Mouse (Mus musculus): ENCODE results near the gene Pzp. TPM values are rescaled to one million over a fixed set of nuclear protein-coding genes. Genes with fewer than 3 reads are reported as not detected.

Gene Pzp
- under 1 TPM in 1 of 2 experiments, not detected in 1; 0.24 TPM for polyA plus RNA-seq (2017; shearing (Covaris generic))

DNA sequence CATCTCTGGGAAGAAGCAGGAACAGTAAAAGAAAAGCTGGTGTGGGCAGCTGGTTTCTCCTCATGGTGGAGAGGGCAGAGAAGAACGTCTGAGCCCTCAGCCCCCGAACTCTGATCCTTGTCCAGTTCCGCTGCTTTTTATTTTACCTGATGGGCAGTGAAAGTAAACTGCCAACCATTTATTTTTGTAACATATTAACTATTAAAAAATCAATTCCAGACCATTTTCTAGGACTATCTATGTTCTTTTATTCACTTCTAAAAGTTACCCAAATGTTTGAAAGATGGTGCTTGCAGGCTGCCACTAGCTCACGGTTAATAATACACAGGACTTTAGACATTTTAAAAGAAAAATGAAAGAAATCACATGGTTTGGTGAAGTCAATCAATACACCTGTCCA, at the start of gene Pzp:
Gene Pzp (minus strand): TSS at position 120 of the 400 bp plus-strand sequence.
- ATAC-seq = no peak

DNA sequence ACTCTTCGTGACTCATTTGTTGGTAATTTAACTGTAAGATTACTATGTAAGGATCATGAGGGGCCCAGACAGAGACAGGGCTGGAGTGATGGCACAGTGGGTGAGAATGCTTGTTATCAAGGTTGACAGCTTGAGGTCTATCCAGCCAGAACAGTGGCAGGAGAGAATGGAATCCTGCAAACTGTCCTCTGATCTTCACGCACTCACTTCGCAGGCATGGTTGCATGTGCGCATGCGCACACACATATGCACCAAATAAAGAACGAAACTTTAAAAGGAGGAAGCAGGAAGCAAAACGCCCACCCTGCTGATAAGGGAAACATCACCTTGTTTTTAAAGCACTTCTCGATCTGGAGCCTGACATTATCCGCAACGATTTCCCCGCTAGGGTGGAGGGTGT, 40.1 kb upstream of the Pzp start:
- ATAC-seq = no peak

DNA sequence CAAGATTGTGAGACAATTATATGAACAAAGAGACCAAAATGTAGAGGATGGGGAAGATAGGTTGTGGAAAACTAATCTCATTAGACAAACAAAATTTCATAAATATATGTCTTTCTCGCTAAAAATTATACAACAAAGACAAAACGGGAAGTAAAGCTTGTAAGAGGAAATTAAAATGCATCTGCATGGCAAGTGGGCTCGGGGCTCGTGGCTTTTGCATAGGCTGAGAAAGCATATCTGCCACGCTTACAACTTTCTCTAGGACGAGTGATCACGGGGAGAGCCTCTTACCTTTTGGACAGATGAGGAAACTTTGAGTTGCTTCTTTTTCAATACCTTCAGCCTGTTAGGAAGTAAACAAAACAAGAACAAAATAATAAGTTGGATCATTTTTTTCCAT, 27.5 kb upstream of the Pzp start:
- ATAC-seq = no peak

DNA sequence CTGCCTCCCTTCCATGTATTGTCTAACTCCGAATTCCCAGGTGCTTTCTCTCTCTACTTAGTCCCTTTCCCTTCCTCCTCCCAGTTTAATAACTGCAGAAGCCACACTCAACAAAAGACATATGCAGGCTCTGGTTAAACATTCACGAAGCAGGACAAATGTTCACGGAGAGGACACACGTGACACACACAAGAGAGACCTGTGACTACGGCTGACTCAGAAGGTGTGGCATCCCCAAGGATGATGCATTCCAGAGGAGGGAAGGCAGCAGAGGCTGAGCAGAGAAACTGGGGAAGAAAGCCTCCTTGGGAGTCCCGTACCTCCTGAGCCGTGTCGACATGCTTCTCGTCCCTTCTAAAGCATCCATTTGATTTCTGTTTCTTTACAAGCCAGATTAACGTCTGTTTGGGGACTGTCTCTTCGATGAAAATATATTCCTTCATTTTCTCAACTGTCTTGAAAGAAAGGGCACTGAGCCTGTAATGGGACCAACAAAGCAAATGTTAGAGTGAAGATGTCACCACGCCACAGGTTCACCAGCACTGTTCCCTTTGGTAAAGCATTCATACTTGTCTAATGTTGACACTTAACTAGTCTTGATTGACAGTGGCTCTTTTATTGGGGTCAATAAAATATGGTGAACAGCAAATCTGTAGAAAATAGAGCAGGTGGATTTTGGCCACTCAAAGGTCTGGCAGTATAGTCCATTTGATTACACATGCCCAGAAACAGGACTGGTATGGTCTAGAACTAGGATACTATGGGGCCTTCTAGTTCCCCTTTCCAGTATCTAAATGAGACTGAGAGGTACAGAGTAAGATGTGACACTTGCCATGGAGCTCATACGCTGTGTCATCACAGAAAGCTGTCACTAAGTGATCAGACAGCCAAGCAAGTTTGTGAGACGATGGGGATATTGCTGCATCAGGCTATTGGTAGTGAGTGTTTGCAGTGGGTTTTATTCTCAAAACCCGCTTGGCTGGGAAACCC, 23.2 kb upstream of the Pzp start:
- ATAC-seq = no peak

DNA sequence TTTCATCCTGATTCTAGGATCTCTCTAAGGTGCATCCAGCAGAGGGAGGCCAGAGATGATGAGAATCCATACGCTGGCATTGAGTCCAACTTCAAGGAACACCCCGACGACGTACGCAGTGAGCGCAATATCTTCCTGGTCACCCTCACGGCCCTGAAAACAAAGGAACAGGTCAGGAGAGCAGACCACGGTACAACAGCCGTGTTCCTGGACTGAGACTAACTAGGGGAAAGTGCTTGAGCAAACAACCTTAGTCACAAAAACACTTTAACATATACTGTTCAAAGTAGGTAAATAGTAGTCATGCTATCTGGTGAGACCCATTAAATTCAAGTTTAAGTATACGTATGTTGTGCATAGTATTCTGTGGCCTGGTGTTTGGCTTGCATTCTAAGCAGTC, 22.0 kb upstream of the Pzp start:
- ATAC-seq = no peak

DNA sequence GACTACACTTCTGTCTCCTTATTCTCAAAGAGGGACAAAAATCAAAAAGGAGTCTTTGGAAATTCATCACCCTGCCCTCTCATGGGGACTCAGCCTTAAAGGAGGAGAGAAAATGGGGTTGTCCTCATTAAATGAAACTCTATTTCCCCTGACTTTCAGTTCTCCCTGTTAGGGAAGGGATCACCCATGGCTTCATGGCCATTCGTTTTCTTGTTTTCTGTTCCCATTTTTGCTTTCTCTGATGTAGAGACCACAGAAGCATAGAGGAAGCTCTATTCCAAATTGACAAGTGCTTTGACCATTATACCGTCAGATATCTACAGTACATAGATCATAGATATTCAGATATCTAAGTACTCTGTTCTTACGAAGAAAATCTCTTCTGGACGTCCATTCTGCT, 18.9 kb upstream of the Pzp start:
- no peak for ATAC-seq

DNA sequence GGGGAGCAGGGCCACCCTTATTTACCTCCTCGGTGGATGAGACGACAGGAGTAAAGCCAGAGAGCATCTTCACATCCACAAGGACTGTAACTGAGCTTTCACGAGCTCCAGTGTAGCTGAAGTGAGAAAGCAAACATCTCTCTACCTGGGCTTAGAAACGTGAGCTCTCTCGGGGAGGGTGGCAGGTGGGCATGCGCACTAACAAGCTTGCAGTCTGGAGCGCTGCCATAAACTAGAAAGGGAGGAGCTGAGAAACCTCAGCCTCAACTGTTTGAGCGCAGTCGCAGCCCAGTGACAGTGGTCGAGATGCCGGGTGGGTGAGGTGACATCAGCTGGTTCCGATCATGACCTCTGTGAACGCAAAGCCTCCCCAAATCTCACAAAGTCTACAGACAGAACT, 16.7 kb upstream of the Pzp start:
- ATAC-seq = no peak

DNA sequence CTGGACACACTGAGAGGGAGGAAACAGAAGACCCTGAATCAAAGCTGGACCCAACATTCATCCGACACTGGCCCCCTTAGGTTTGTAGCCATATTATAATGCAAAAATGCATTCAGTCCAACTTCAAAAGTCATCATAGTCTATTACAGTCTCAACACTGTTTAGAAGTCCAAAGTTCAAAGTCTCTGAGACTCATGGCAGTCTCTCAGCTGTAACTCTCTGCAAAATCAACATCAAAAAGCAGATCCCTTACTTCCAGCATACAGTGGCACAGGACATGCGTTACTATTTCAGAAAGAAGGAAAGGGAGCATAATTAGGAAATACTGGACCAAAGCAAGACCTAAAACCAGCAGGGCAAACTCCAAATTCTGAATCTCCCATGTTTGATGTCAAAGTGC, 8.7 kb upstream of the Pzp start:
- no peak for ATAC-seq

DNA sequence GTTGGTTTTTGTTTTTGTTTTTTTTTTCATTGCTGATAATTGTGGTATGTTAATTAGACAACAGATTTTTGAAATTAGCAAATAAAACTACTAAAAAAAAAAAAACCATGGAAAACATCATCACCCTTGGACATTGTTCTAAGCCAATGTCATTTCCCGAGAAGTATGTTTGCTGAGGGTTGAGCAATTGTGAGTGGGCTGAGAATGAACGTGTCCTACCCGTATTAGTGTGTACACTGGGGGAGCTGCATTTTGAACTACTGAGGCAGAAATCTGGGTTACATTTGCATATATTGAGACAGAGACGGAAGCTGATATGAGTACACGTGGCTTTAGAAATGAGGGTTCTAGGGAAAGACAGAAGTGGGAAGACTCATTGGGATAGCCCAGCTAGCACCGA, 6.8 kb upstream of the Pzp start:
- no peak for ATAC-seq

DNA sequence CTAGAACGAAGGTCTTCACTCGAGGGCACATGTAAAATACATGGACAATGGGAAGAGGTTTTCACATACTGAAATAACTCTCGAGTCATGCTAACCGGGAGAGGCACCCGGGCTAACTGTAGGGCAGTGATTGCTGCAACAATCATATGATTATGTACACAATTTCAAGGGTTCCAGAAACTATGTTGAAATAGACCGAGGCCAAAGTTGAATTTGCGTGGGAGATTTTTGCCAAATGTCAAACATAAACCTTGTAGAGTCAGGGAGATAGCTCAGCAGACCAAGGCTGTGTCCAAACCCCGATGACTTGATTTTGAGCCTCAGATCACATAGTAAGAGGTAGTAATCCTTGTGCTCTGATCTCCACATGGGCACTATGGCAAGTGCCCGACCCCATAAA, 6.2 kb upstream of the Pzp start:
- ATAC-seq = no peak

DNA sequence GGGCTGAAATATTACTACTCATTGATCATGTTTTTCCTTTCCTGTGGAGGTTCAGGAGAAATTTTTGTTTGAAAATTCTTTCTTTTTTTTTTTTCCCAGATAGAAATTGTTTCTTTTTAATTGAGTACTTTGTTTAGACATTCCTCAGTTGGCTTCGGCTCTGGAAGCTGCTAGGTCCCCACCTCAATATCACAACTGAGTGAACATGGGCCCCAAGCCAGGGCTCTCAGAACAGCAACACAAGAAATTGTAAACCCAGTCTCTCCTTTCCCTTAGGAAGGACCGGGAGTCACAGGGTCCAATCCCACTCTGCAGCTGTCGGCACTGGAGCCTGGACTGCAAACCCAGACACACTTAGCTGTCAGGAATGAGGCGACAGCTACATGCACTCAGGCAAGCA, 2.0 kb upstream of the Pzp start:
- ATAC-seq = no peak

DNA sequence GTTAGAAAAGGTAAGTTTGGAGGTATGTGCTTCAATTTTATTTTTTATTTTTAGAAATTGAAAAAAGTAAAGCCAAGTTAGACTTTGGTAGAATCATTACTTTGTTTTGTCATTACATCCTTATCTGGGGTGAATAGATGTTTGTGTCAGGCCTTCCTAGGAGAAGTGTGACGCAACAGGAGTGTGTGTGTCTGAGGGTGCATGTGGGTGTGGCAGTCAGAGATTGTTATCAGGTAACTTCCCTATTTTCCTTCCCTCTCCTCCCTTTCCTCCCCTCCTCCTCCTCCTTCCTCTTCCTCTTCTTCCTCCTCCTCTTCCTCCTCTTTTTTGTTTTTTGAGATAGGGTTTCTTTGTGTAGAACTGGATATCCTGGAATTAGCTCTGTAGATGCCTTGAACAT, 590 bp upstream of the Pzp start:
- ATAC-seq = no peak

DNA sequence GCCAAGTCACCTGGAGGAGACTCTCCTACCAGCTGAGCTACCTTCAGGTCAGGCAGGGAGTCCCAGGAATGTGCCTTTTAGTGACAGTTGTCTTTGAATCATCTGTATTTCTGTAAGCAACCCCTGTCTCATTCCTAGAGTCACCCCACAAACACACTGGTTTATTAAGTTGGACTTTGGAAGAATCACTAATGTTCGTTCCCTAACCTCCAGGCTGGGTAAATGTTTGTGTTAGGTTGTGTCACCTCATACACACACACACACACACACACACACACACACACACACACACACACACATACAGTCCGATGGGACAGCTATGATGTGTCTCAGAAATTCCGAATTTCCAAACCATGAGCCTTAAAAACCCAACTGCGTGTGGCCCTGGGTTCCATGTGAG, 719 bp downstream of the Pzp start:
- no peak for ATAC-seq

DNA sequence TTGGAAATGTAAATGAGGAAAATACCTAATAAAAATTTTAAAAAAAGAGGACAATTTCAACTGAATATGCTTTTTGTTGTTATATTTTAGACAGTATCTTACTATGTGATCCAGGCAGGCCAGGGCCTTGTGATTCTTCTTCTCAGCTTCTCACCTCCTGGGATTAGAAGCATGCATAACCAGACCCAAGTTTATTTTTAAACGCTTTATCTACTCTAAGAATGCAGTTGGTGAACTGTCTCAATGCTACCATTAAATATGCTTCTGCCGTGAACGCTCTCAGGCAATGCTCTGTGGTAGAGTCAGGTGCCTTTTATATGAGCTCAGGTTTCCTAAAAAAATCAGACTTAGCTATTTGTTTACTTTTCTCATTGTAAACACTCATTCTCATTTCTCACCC, 3.2 kb downstream of the Pzp start:
- no peak for ATAC-seq

DNA sequence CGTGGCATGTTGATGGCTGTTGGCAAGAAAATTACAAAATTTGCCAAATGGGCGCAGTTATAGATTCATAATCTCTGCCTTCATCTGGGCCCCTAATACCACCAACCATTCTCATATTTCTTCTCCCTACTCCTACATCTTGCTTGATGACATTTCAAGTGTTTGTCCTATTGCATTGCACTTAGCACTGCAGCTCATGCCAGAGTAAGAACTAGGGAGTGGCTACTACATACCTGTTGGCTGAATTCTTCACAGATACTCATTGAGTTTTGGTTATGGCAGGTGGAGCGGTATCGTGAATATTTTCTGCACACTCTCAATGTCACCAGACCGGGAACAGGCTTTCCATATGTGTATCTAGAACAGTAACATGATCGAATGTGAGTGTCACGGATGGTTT, 7.4 kb downstream of the Pzp start:
- ATAC-seq = no peak

DNA sequence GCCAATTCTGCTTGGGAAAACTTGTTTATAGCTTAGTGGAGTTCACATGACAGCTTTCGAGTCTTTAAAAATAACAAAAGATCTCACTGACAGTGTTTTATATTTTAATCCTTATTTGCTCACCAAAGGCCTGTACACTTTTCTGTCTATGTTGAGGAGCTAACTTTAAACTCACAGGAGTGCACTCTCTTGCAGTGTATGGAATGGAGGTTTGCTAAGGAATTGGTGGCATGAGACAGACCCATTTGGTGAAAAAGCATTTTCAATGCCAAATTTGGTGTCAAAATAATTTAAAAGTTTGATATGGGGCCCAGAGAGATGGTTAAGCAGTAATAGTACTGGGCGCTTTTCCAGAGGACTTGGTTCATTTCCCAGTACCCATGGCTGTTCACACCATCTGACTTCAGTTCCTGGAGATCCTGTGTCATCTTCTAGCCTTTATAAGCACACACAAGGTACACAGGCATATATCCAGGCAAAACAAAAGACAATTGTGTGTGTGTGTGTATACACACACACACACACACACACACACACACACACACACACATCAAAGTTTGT, 20.8 kb downstream of the Pzp start:
- no peak for ATAC-seq

DNA sequence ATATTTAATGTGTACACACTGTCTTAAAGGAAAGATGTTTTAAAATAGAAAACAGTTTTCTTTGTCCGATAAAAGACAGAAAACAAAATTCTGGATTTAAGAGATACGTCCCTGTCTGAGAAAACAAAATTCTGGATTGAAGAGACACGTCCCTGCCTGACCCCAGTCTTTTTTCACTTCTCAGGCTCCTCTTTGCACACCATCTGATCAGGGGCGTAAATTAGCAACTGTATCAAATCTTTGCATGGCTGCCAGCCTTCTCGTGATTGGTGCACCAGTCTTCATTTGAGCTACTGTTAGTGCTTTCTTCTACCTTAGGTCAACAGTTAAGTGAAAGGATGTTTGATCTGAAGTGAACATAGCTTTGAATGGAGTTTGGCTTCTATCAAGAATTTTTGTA, 21.8 kb downstream of the Pzp start:
- no peak for ATAC-seq

DNA sequence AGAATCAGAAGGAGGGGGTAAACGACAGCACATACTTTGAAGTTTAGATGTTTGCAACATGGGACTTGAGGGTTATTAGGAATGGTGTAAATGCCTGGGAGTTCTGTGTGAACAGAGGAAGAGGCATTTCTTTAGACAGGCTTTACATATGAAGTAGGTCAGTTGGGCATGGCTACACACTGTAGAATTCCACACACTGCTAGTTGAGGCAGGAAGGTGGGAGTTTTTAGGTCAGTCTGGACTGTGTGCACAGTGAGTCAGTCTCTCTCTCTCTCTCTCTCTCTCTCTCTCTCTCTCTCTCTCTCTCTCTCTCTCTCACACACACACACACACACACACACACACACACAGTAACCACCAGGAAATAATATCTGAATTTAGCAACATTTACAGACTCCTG, 31.2 kb downstream of the Pzp start:
- ATAC-seq = no peak

DNA sequence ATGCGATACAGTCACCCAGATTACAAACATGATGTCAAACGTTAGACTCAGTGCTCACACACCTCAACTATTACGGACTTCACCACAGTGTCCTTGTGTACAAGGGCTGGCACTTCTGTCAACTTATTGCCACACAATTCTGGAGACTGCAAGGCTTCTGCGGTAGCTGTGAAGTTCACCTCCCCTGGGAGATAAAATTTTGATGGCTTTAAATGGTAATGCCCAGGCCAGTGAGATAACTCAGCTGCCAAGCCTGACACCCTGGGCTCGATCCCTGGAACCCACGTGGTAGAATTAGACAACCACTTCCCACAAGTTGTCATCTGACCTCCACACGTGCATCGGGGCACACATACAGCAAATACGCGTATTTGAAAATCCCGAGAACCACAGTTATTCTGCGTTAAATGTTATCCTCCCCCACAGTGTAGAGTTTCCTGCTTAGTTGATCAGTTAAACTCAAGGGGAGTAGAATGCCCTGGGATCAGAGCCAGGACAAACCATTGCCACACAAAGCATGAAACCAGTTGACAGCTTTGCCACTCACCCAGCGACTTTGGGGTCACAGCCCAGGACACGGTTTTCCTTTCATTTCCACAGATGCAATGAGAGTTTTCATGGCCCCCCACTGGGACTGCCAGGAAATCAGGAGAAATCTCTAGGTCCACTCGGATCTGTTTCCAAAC, 31.7 kb downstream of the Pzp start:
- no peak for ATAC-seq

DNA sequence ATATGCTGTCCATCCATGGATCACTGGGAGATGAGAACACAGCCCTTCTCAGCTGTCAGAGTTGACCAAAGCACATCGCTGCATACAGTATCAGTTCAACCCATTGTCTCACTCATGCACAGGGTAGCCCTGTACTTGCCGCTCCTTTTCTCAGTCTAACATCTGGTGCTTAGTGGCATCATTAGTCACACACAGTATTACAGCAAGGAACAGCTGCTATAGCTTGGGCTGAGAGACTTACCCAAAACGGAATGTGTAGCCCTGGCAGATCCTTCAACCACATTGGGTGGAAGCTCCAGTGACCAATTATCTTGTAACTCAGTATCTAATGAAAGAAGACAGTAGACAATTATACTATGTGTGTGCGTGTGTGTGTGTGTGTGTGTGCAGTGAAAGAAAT, 34.6 kb downstream of the Pzp start:
- no peak for ATAC-seq

DNA sequence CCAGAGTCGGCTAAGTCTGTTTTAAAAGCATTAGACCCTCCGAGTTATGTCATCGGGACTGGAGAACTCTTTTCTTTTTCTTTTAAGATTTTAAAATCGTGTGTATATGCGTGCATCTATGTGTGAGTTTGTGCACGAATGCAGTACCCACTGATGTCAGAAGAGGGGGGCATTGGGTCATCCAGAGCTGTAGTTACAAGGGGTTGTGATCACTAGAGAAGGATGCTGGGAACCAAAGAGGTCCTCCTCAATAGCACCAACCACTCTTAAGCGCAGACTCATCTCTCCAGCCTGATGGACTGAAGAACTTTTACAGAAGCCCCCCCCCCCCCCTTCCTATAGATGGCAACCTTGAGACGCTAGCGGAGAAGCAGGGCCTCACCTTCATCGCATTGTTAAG, 36.4 kb downstream of the Pzp start:
- no peak for ATAC-seq

DNA sequence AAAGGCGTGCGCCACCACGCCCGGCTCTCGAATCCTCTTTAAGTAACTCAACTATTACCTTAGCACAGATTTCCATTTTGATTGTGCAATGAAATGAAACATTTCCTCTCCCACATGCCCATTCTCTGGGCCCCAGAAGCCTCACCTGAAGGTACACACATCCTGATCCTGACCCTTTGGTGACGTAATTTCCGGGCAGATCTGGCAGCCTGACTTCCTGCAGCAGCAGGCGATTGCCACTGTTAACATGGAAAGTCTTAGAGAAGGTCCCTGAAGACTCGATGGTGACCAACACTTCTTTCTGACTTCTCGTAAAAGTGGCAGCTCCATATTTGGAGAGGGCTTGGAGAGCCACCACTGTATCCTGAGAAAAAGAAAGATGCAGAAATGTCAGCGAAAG, 38.8 kb downstream of the Pzp start:
- ATAC-seq = no peak
